Mouse (Mus musculus) heart, embryonic 16.5 days (tissue): Measurements from ENCODE around the gene Dok3. TPM values are rescaled to one million over a fixed set of nuclear protein-coding genes. Genes with fewer than 3 reads are reported as not detected.

Experiments
- ATAC-seq: fragments of 200-750 bp; cut with Nextera tagmentation; replicated peaks from 2 replicates; pipeline ENCODE4 v1.8.0; 2017; ENCODE audit warnings: moderate number of reproducible peaks; ENCODE audit not compliant: insufficient read depth, low FRiP score; ENCODE audit errors: extremely low read depth
- H3K27ac ChIP-seq: fragments of 300-500 bp; sonication (generic); 2 replicates; pipeline ENCODE4 v1.5.1; 2014; ENCODE audit warnings: mild to moderate bottlenecking, low read length, control low read depth, moderate library complexity
- H3K27me3 ChIP-seq: fragments of 300-500 bp; sonication (generic); 2 replicates; pipeline ENCODE4 v1.6.1; 2014; ENCODE audit warnings: low read length, mixed read lengths; ENCODE audit not compliant: control insufficient read depth, insufficient read depth
- H3K36me3 ChIP-seq: fragments of 300-500 bp; sonication (generic); 2 replicates; pipeline ENCODE4 v1.6.1; 2014; ENCODE audit not compliant: control insufficient read depth, insufficient read depth
- H3K4me1 ChIP-seq: fragments of 300-500 bp; sonication (generic); 2 replicates; pipeline ENCODE4 v1.6.1; 2014; ENCODE audit warnings: low read length, mixed read lengths; ENCODE audit not compliant: control insufficient read depth, insufficient read depth
- H3K4me2 ChIP-seq: fragments of 300-500 bp; sonication (generic); 2 replicates; pipeline ENCODE4 v1.6.1; 2014; ENCODE audit warnings: low read depth, mild to moderate bottlenecking, control low read depth, low read length
- H3K4me3 ChIP-seq: fragments of 300-500 bp; sonication (generic); 2 replicates; pipeline ENCODE4 v1.5.1; 2014; ENCODE audit warnings: mild to moderate bottlenecking, control low read depth, low read length
- H3K9ac ChIP-seq: fragments of 300-500 bp; sonication (generic); 2 replicates; pipeline ENCODE4 v1.6.1; 2014; ENCODE audit warnings: low read length, control low read depth
- H3K9me3 ChIP-seq: fragments of 300-500 bp; sonication (generic); replicated peaks from 2 replicates; pipeline ENCODE4 v1.6.1; 2016; ENCODE audit warnings: low read length; ENCODE audit not compliant: control insufficient read depth
- WGBS: fragments of 180-500 bp; shearing (Covaris S2); extraction: QIAGEN DNeasy Blood & Tissue Kit; methylation state at CpG from one replicate; pipeline ENCODE4 v1.1.7; 2014; 5-methylcytosine and 5-hydroxymethylcytosine counted together
- polyA plus RNA-seq: library from polyadenylated mRNA; unstranded; fragments of >200 nt; fragmentation: Nextera tagmentation; extraction: Ambion mirVana; gene quantifications from 2 replicates; pipeline ENCODE4 v1.2.1, GENCODE M21; 2015

Gene Dok3
- polyA plus RNA-seq, 1 experiment from 2014 or later, result 2.2 TPM

DNA sequence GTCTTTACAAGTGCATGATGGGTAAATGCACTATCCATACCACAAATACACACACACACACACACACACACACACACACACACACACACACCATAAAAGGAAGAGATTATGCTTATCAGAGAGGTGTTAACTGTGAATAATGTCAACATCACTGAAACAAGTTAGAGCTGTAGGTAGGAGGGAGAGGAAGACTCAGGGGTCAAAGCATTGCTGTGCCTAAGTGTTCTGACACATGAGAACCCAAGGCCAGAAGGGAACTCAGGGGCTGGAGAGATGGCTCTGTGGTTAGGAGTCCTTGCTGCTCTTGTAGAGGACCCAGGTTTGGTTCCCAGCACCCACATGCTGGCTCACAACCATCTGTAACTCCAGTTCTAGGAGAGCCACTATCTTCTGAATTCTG is 49.2 kb downstream of the Dok3 start:
- H3K27ac ChIP-seq, result no peak overlapping the region
- H3K4me3 ChIP-seq, result no peak overlapping the region
- H3K9me3 ChIP-seq, result no peaks in the 10 kb centered on the region
- H3K9ac ChIP-seq, result no peak overlapping the region
- H3K27me3 ChIP-seq, result peaks cover 47% of the 10 kb centered on the region
- no peak overlapping the region for H3K4me2 ChIP-seq
- peaks cover 32% of the 10 kb centered on the region for H3K36me3 ChIP-seq
- H3K4me1 ChIP-seq, result peaks cover 36% of the 10 kb centered on the region
- no peak for ATAC-seq

DNA sequence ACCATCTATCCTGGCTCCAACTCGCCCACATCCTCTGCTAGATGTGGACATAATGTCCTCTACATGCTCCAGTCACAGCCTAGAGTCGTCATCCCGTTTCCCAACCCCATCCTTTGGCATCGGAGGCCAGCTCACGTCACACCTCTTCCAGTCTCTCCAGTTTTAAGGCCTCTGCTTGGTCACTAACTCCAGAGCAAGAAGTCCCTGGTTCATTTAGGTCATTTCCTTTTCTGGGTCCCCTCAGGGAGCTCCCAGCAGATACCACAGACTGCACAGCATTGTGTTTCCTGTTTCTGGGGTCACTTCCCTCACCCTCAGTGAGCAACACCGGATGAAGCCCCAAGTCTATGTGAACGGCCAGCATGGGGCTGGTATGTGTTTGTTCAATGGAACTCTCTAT is 50.1 kb downstream of the Dok3 start:
- peaks cover 33% of the 10 kb centered on the region for H3K36me3 ChIP-seq
- H3K27ac ChIP-seq, result peak overlapping the region; percentile 62
- ATAC-seq, result peak; percentile 50; the same call in 1 of the 2 replicates
- peaks cover 27% of the 10 kb centered on the region for H3K4me1 ChIP-seq
- no peak overlapping the region for H3K4me2 ChIP-seq
- no peak overlapping the region for H3K9ac ChIP-seq
- H3K9me3 ChIP-seq, result no peaks in the 10 kb centered on the region
- no peak overlapping the region for H3K4me3 ChIP-seq
- 70% methylated on average over 7 of the region's 7 CpGs for WGBS
- peaks cover 47% of the 10 kb centered on the region for H3K27me3 ChIP-seq

DNA sequence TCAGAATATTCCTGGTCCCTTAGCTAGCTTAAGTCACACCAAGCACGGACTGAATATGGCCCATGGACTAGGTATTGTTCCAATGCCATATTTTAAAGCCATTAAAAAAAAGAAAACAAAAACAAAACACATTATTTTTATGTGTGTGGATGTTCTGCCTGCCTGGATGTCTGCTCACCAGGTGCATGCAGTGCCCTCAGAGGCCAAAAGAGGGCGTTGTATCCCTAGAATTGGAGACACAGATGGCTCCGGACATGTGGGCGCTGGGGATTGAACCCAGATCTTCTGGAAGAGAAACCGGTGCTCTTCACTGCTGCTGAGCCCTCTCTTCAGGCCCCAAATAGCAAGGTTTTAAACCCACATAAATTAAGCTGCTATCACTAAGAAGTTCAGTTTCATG is 51.1 kb downstream of the Dok3 start:
- no peak overlapping the region for H3K4me3 ChIP-seq
- WGBS, result 55% methylated on average over 5 of the region's 5 CpGs
- H3K9me3 ChIP-seq, result no peaks in the 10 kb centered on the region
- ATAC-seq, result no peak
- peaks cover 20% of the 10 kb centered on the region for H3K4me1 ChIP-seq
- peaks cover 44% of the 10 kb centered on the region for H3K27me3 ChIP-seq
- H3K4me2 ChIP-seq, result no peak overlapping the region
- H3K9ac ChIP-seq, result no peak overlapping the region
- no peak overlapping the region for H3K27ac ChIP-seq
- peaks cover 33% of the 10 kb centered on the region for H3K36me3 ChIP-seq

DNA sequence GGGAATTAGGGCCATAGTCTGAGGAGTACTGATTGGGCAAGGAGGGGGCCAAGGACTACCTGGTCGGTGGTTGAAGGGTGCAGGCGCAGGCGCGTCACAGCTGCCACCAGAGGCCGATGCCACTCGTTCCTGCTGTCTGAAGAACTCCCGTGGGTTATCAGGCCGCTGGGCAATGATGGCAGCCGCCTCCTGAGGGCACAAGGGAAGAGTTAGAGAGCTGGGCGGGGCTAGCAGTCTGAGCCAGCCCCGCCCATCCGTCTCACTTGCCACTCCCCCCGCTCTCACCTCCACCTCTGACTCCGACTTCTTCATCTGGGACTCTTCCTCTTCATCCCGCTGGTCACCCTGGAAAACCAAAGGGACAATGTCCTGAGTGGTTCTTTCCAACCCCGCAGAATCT is 51.6 kb downstream of the Dok3 start:
- no peak overlapping the region for H3K9ac ChIP-seq

DNA sequence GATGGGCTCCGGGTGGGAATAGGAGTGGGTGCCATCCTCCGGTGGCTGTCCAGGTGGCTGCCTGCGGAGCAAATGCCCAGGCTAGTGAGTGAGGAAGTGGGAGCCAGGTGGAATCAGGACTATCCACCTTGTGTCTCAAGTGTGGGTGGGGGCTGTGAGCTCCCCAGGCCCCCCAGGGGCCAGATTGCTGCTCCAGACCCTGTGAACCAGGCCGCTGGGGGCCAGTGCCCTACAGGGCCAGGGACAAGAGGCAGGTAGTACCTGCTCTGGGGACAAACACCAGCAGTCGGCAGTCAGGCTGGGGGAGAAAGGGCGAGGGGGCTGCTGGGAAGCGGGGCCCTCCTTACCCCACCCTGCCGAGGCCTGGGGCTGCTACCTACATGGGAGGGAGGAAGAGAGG is 52.8 kb downstream of the Dok3 start:
- Histone ChIP-seq H3K4me1 (peaks cover 16% of the 10 kb centered on the region), H3K9ac (no peak overlapping the region), H3K27me3 (peaks cover 39% of the 10 kb centered on the region), H3K4me3 (no peak overlapping the region), H3K4me2 (no peak overlapping the region), H3K36me3 (peaks cover 27% of the 10 kb centered on the region), H3K27ac (no peak overlapping the region), H3K9me3 (no peaks in the 10 kb centered on the region)
- 93% methylated on average over 8 of the region's 8 CpGs for WGBS
- no peak for ATAC-seq

More for the DNA sequence above, 51.6 kb downstream of the Dok3 start:
- 68% methylated on average over 16 of the region's 16 CpGs for WGBS
- Histone ChIP-seq H3K27ac (no peak overlapping the region), H3K4me3 (no peak overlapping the region), H3K27me3 (peaks cover 44% of the 10 kb centered on the region), H3K4me2 (no peak overlapping the region), H3K4me1 (peaks cover 18% of the 10 kb centered on the region), H3K9me3 (no peaks in the 10 kb centered on the region), H3K36me3 (peaks cover 33% of the 10 kb centered on the region)
- no peak for ATAC-seq

DNA sequence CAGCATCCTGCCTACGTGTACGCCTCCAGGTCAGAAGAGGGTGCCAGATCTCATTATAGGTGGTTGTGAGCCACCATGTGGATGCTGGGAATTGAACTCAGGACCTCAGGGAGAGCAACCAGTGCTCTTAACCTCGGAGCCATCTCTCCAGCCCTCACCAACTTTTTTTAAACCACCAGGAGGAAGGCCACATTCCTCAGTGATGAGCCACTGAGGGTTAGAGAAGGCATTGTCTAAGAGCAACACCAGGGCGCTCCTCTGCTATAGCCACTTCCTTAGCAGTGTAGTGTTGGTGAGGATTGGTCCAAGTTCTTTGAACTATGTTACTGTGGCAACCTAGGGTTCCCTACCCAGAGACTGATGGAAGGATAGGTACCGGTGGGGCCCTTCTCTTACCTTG is 53.3 kb downstream of the Dok3 start:
- 88% methylated on average over 5 of the region's 5 CpGs for WGBS
- Histone ChIP-seq H3K36me3 (peaks cover 23% of the 10 kb centered on the region), H3K4me1 (peaks cover 21% of the 10 kb centered on the region), H3K27me3 (peaks cover 39% of the 10 kb centered on the region), H3K4me2 (no peak overlapping the region), H3K9ac (no peak overlapping the region), H3K27ac (no peak overlapping the region), H3K4me3 (no peak overlapping the region), H3K9me3 (no peaks in the 10 kb centered on the region)
- ATAC-seq, result no peak

DNA sequence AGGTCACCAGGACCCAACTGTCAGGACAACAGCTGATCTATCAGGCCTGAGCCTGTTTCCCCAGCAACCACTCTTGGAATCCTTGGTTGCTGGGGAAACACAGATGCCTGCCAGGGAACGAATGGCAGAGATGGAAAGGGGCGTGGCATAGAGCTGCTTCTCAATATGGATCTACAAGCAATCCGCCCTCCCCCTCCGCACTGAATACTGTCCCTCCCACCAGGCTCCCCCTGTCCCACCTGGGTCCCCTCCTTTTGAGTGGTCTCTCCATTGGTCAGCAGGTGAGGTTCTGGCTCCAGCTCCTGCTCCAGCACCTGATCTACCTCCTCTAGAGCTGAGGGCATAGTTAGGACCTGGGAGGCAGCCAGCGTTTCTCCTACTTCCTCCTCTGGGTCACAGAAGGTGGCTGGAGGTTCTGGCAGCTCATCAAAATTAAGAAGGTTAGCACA is 54.5 kb downstream of the Dok3 start:
- H3K4me3 ChIP-seq, result no peak overlapping the region
- no peak overlapping the region for H3K4me2 ChIP-seq
- no peak overlapping the region for H3K9ac ChIP-seq
- no peaks in the 10 kb centered on the region for H3K9me3 ChIP-seq
- H3K27me3 ChIP-seq, result peaks cover 45% of the 10 kb centered on the region
- H3K27ac ChIP-seq, result no peak overlapping the region
- H3K4me1 ChIP-seq, result peaks cover 22% of the 10 kb centered on the region
- 59% methylated on average over 5 of the region's 5 CpGs for WGBS
- no peak for ATAC-seq
- peaks cover 13% of the 10 kb centered on the region; the same call in 1 of the 2 replicates for H3K36me3 ChIP-seq

DNA sequence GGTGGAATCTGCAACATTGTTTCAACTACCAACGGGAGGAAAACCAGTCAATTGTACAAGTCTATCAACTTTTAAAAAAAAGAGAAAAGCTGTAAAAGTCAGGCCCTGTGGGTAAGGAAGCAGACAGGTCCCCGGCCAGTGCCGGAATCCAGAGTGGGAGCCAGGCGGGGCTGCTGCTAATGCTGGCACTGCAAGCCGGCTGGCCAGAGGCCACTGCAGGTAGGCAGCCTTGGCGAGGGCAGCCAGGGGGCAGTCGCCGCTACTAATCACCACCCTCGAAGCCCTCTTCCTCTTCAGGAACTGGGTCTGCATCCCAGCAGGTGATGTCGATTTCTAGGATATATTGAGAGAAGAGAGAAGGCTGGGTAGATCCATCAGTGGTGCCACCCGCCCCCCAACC is 55.1 kb downstream of the Dok3 start:
- peaks cover 20% of the 10 kb centered on the region for H3K4me1 ChIP-seq
- peaks cover 49% of the 10 kb centered on the region for H3K27me3 ChIP-seq
- peaks cover 13% of the 10 kb centered on the region; the same call in 1 of the 2 replicates for H3K36me3 ChIP-seq
- H3K9me3 ChIP-seq, result no peaks in the 10 kb centered on the region
- H3K9ac ChIP-seq, result no peak overlapping the region
- no peak overlapping the region for H3K27ac ChIP-seq
- no peak overlapping the region for H3K4me3 ChIP-seq
- 70% methylated on average over 11 of the region's 11 CpGs for WGBS
- H3K4me2 ChIP-seq, result no peak overlapping the region
- ATAC-seq, result no peak
